Mouse (Mus musculus): ENCODE measurements around the gene Arhgap15. TPM values are rescaled to one million over a fixed set of nuclear protein-coding genes. Genes with fewer than 3 reads are reported as not detected.

The Arhgap15 gene
- polyA plus RNA-seq, 1 experiment from 2014 or later = 0.95 TPM

- peaks cover 5% of the 10 kb centered on the region; the same call in 1 of the 2 replicates for H3K4me1 ChIP-seq (replicated peaks; ENCODE audit: control insufficient read depth, insufficient read depth, low read length)
- no peaks in the 10 kb centered on the region for H3K27me3 ChIP-seq (replicated peaks; ENCODE audit: control insufficient read depth, insufficient read depth, low read length)
- H3K36me3 ChIP-seq (ENCODE audit: control insufficient read depth, insufficient read depth) = no peaks in the 10 kb centered on the region
- WGBS = 52% methylated on average over 6 of the region's 6 CpGs
- H3K9ac ChIP-seq (replicated peaks; ENCODE audit: low read depth, low read length) = no peak overlapping the region
- H3K4me3 ChIP-seq (replicated peaks; ENCODE audit: low read length) = no peak overlapping the region
- H3K27ac ChIP-seq (ENCODE audit: low read length) = peak overlapping the region; percentile 82
- no peak overlapping the region for H3K4me2 ChIP-seq (ENCODE audit: low read length)
- ATAC-seq = no peak
- no peaks in the 10 kb centered on the region for H3K9me3 ChIP-seq (ENCODE audit: control insufficient read depth, low read length)
Observed at GRCm38 (mm10) chr2:43950741-43951140, 202.1 kb downstream of the Arhgap15 start.

- Histone ChIP-seq H3K27ac (ENCODE audit: low read length) (no peak overlapping the region), H3K4me1 (replicated peaks; ENCODE audit: control insufficient read depth, insufficient read depth, low read length) (no peaks in the 10 kb centered on the region), H3K9me3 (ENCODE audit: control insufficient read depth, low read length) (no peaks in the 10 kb centered on the region), H3K9ac (replicated peaks; ENCODE audit: low read depth, low read length) (no peak overlapping the region), H3K4me3 (replicated peaks; ENCODE audit: low read length) (no peak overlapping the region), H3K27me3 (replicated peaks; ENCODE audit: control insufficient read depth, insufficient read depth, low read length) (no peaks in the 10 kb centered on the region), H3K4me2 (ENCODE audit: low read length) (no peak overlapping the region), H3K36me3 (ENCODE audit: control insufficient read depth, insufficient read depth) (no peaks in the 10 kb centered on the region)
- no peak for ATAC-seq
Observed at GRCm38 (mm10) chr2:43959189-43959588, 210.6 kb downstream of the Arhgap15 start.

- no peaks in the 10 kb centered on the region for H3K4me1 ChIP-seq (replicated peaks; ENCODE audit: control insufficient read depth, insufficient read depth, low read length)
- no peak overlapping the region for H3K9ac ChIP-seq (replicated peaks; ENCODE audit: low read depth, low read length)
- no peak overlapping the region for H3K4me2 ChIP-seq (ENCODE audit: low read length)
- no peak for ATAC-seq
- no peak overlapping the region for H3K4me3 ChIP-seq (replicated peaks; ENCODE audit: low read length)
- H3K9me3 ChIP-seq (ENCODE audit: control insufficient read depth, low read length) = no peaks in the 10 kb centered on the region
- WGBS = 84% methylated on average over 5 of the region's 5 CpGs
- H3K27me3 ChIP-seq (replicated peaks; ENCODE audit: control insufficient read depth, insufficient read depth, low read length) = no peaks in the 10 kb centered on the region
- no peaks in the 10 kb centered on the region for H3K36me3 ChIP-seq (ENCODE audit: control insufficient read depth, insufficient read depth)
- no peak overlapping the region for H3K27ac ChIP-seq (ENCODE audit: low read length)
Observed at GRCm38 (mm10) chr2:43962466-43962865, 213.8 kb downstream of the Arhgap15 start.

- no peak overlapping the region for H3K9ac ChIP-seq (replicated peaks; ENCODE audit: low read depth, low read length)
- H3K4me1 ChIP-seq (replicated peaks; ENCODE audit: control insufficient read depth, insufficient read depth, low read length) = no peaks in the 10 kb centered on the region
- H3K4me2 ChIP-seq (ENCODE audit: low read length) = no peak overlapping the region
- H3K4me3 ChIP-seq (replicated peaks; ENCODE audit: low read length) = no peak overlapping the region
- no peak overlapping the region for H3K27ac ChIP-seq (ENCODE audit: low read length)
- WGBS = 40% methylated on average over 4 of the region's 4 CpGs
- H3K9me3 ChIP-seq (ENCODE audit: control insufficient read depth, low read length) = no peaks in the 10 kb centered on the region
- H3K36me3 ChIP-seq (ENCODE audit: control insufficient read depth, insufficient read depth) = no peaks in the 10 kb centered on the region
- ATAC-seq = no peak
- no peaks in the 10 kb centered on the region for H3K27me3 ChIP-seq (replicated peaks; ENCODE audit: control insufficient read depth, insufficient read depth, low read length)
Observed at GRCm38 (mm10) chr2:43968581-43968980, 220.0 kb downstream of the Arhgap15 start.

GRCm38 (mm10) chr2:43977732-43978131, 229.1 kb downstream of the Arhgap15 start:
- Histone ChIP-seq H3K27ac (ENCODE audit: low read length) (peak overlapping the region; percentile 90), H3K4me1 (replicated peaks; ENCODE audit: control insufficient read depth, insufficient read depth, low read length) (peaks cover 9% of the 10 kb centered on the region), H3K4me2 (ENCODE audit: low read length) (peak overlapping the region; percentile 4; the same call in 1 of the 2 replicates), H3K36me3 (ENCODE audit: control insufficient read depth, insufficient read depth) (no peaks in the 10 kb centered on the region), H3K4me3 (replicated peaks; ENCODE audit: low read length) (no peak overlapping the region), H3K9ac (replicated peaks; ENCODE audit: low read depth, low read length) (no peak overlapping the region), H3K9me3 (ENCODE audit: control insufficient read depth, low read length) (no peaks in the 10 kb centered on the region), H3K27me3 (replicated peaks; ENCODE audit: control insufficient read depth, insufficient read depth, low read length) (no peaks in the 10 kb centered on the region)
- peak; percentile 53 for ATAC-seq
- WGBS = 53% methylated on average over 11 of the region's 11 CpGs

- peak overlapping the region; percentile 92 for H3K27ac ChIP-seq (ENCODE audit: low read length)
- H3K36me3 ChIP-seq (ENCODE audit: control insufficient read depth, insufficient read depth) = no peaks in the 10 kb centered on the region
- H3K4me1 ChIP-seq (replicated peaks; ENCODE audit: control insufficient read depth, insufficient read depth, low read length) = peaks cover 9% of the 10 kb centered on the region
- no peaks in the 10 kb centered on the region for H3K9me3 ChIP-seq (ENCODE audit: control insufficient read depth, low read length)
- WGBS = 32% methylated on average over 13 of the region's 13 CpGs
- peak; percentile 93 for ATAC-seq
- peak overlapping the region; percentile 29; the same call in 1 of the 2 replicates for H3K9ac ChIP-seq (replicated peaks; ENCODE audit: low read depth, low read length)
- no peak overlapping the region; the same call in 1 of the 2 replicates for H3K4me2 ChIP-seq (ENCODE audit: low read length)
- no peaks in the 10 kb centered on the region for H3K27me3 ChIP-seq (replicated peaks; ENCODE audit: control insufficient read depth, insufficient read depth, low read length)
- no peak overlapping the region for H3K4me3 ChIP-seq (replicated peaks; ENCODE audit: low read length)
Observed at GRCm38 (mm10) chr2:43978177-43979013, 229.8 kb downstream of the Arhgap15 start.

GRCm38 (mm10) chr2:43986066-43986465, 237.4 kb downstream of the Arhgap15 start:
- H3K9me3 ChIP-seq (ENCODE audit: control insufficient read depth, low read length) = no peaks in the 10 kb centered on the region

GRCm38 (mm10) chr2:43987919-43988318, 239.3 kb downstream of the Arhgap15 start:
- peaks cover 9% of the 10 kb centered on the region for H3K4me1 ChIP-seq (replicated peaks; ENCODE audit: control insufficient read depth, insufficient read depth, low read length)
- H3K36me3 ChIP-seq (ENCODE audit: control insufficient read depth, insufficient read depth) = no peaks in the 10 kb centered on the region
- no peak for ATAC-seq
- no peaks in the 10 kb centered on the region for H3K27me3 ChIP-seq (replicated peaks; ENCODE audit: control insufficient read depth, insufficient read depth, low read length)
- no peak overlapping the region for H3K9ac ChIP-seq (replicated peaks; ENCODE audit: low read depth, low read length)
- H3K9me3 ChIP-seq (ENCODE audit: control insufficient read depth, low read length) = no peaks in the 10 kb centered on the region
- WGBS = 68% methylated on average over 3 of the region's 3 CpGs
- H3K27ac ChIP-seq (ENCODE audit: low read length) = peak overlapping the region; percentile 47; the same call in 1 of the 2 replicates
- H3K4me2 ChIP-seq (ENCODE audit: low read length) = no peak overlapping the region
- H3K4me3 ChIP-seq (replicated peaks; ENCODE audit: low read length) = no peak overlapping the region

More at GRCm38 (mm10) chr2:43986066-43986465, 237.4 kb downstream of the Arhgap15 start:
- ATAC-seq = peak; percentile 4; the same call in 1 of the 2 replicates
- Histone ChIP-seq H3K4me2 (ENCODE audit: low read length) (peak overlapping the region; percentile 3; the same call in 1 of the 2 replicates), H3K9ac (replicated peaks; ENCODE audit: low read depth, low read length) (no peak overlapping the region), H3K27ac (ENCODE audit: low read length) (peak overlapping the region; percentile 80), H3K4me1 (replicated peaks; ENCODE audit: control insufficient read depth, insufficient read depth, low read length) (peaks cover 9% of the 10 kb centered on the region), H3K4me3 (replicated peaks; ENCODE audit: low read length) (no peak overlapping the region), H3K27me3 (replicated peaks; ENCODE audit: control insufficient read depth, insufficient read depth, low read length) (no peaks in the 10 kb centered on the region), H3K36me3 (ENCODE audit: control insufficient read depth, insufficient read depth) (no peaks in the 10 kb centered on the region)
- 68% methylated on average over 14 of the region's 14 CpGs for WGBS

- H3K9me3 ChIP-seq (ENCODE audit: control insufficient read depth, low read length) = no peaks in the 10 kb centered on the region
- no peaks in the 10 kb centered on the region for H3K36me3 ChIP-seq (ENCODE audit: control insufficient read depth, insufficient read depth)
- no peaks in the 10 kb centered on the region for H3K27me3 ChIP-seq (replicated peaks; ENCODE audit: control insufficient read depth, insufficient read depth, low read length)
- H3K4me2 ChIP-seq (ENCODE audit: low read length) = peak overlapping the region; percentile 16; the same call in 1 of the 2 replicates
- H3K9ac ChIP-seq (replicated peaks; ENCODE audit: low read depth, low read length) = no peak overlapping the region
- WGBS = 40% methylated on average over 5 of the region's 5 CpGs
- H3K4me3 ChIP-seq (replicated peaks; ENCODE audit: low read length) = no peak overlapping the region
- peaks cover 9% of the 10 kb centered on the region for H3K4me1 ChIP-seq (replicated peaks; ENCODE audit: control insufficient read depth, insufficient read depth, low read length)
- ATAC-seq = peak; percentile 92
- H3K27ac ChIP-seq (ENCODE audit: low read length) = peak overlapping the region; percentile 91
Observed at GRCm38 (mm10) chr2:43989850-43990249, 241.2 kb downstream of the Arhgap15 start.

Measured in forebrain, embryonic 16.5 days (tissue).